Mouse (Mus musculus): ENCODE data around the gene G430095P16Rik.

GRCm38 (mm10) chr8:84704867-84705831 is 17.7 kb upstream of the G430095P16Rik start:
- TF ChIP-seq EP300 (IDR thresholded peaks at IDR 0.05; ENCODE audit: low read depth), result no peak
- TF ChIP-seq CTCF (IDR thresholded peaks at IDR 0.05; ENCODE audit: low read depth), result no peak

Data from liver, postnatal 0 days (tissue).